Mouse (Mus musculus): Measurements from ENCODE around the gene Pcnx. TPM values are rescaled to one million over a fixed set of nuclear protein-coding genes. Genes with fewer than 3 reads are reported as not detected.

Pcnx gene
- polyA plus RNA-seq, 1 experiment = 17.6 TPM

DNA sequence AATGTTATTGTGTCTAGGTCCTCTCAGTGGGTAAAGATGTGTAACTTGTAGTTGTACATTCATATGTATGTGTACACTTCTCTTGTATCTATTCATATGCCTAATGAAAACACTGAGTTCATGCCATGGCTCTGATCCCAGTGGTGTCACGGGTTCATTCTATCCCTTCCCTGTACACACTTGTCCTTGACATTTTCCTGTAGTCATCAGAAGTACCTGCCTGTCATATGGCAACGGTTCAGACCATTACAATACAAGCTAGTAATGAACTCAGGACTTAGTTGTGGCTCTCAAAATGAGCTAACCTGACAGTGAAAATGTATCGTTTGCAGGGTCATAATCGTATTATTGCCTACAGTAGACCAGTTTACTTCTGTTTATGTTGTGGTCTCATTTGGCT is 98.5 kb downstream of the Pcnx start:
- Histone ChIP-seq H3ac (ENCODE audit: control insufficient read depth, insufficient read length) (no peak overlapping the region), H3K36me3 (ENCODE audit: control insufficient read depth, insufficient read depth) (peaks cover 10% of the 10 kb centered on the region), H3K4me2 (ENCODE audit: low read depth) (no peak overlapping the region), H3K27me3 (ENCODE audit: control insufficient read depth, insufficient read depth, insufficient read length) (no peaks in the 10 kb centered on the region), H3K79me2 (ENCODE audit: control insufficient read depth, insufficient read depth) (no peaks in the 10 kb centered on the region), H3K4me3 (no peak overlapping the region)
- TF ChIP-seq SRF (IDR thresholded peaks at IDR 0.05; ENCODE audit: control insufficient read depth, insufficient read length, low read depth) (no peak), E2F4 (IDR thresholded peaks at IDR 0.05; ENCODE audit: insufficient read depth) (no peak), MYOD1 (IDR thresholded peaks at IDR 0.05; ENCODE audit: control insufficient read depth in 1 of 3, insufficient read length in 2 of 3, low read depth in 2 of 3) (no peak), REST (IDR thresholded peaks at IDR 0.05; ENCODE audit: insufficient read depth, insufficient read length) (no peak), POLR2A (IDR thresholded peaks at IDR 0.05; ENCODE audit: insufficient read length, low read depth) (no peak), CEBPB (IDR thresholded peaks at IDR 0.05; ENCODE audit: insufficient read depth, poor library complexity, severe bottlenecking) (no peak), MYOG (IDR thresholded peaks at IDR 0.05; ENCODE audit: control insufficient read depth in 1 of 3, insufficient read depth in 1 of 3, insufficient read length in 2 of 3, low read depth in 2 of 3) (no peak), POLR2AphosphoS2 (IDR thresholded peaks at IDR 0.05; ENCODE audit: insufficient read length, low read depth) (no peak), TCF12 (IDR thresholded peaks at IDR 0.05; ENCODE audit: insufficient read depth, poor library complexity, severe bottlenecking) (no peak), MAX (IDR thresholded peaks at IDR 0.05; ENCODE audit: low read depth) (no peak), TCF3 (IDR thresholded peaks at IDR 0.05; ENCODE audit: insufficient read length, low read depth) (no peak)

DNA sequence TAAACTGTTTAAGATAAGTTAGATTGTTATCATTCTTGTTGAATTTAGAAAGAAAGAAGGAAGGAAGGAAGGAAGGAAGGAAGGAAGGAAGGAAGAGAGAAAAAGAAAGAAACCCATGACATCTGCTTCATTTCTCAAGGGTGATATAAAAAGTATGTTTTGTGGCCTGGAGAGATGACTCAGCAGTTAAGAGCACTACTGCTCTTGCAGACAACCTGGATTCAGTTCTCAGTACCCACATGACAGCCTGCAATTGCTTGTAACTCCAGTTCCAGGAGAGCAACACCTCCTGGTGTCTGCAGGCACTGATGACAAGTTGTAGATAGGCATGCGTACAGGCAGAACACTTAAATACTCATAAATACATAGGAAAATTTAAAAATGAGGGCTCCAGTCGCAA is 105.6 kb downstream of the Pcnx start:
- TF ChIP-seq TCF3 (IDR thresholded peaks at IDR 0.05; ENCODE audit: insufficient read length, low read depth) = no peak
- no peak for TF ChIP-seq USF1 (IDR thresholded peaks at IDR 0.05; ENCODE audit: low read depth)
- TF ChIP-seq SRF (IDR thresholded peaks at IDR 0.05; ENCODE audit: control insufficient read depth, insufficient read length, low read depth) = no peak
- no peak for TF ChIP-seq MYOG (IDR thresholded peaks at IDR 0.05; ENCODE audit: control insufficient read depth in 1 of 3, insufficient read depth in 1 of 3, insufficient read length in 2 of 3, low read depth in 2 of 3)
- no peak for TF ChIP-seq POLR2A (IDR thresholded peaks at IDR 0.05; ENCODE audit: insufficient read length, low read depth)
- no peak for TF ChIP-seq MAX (IDR thresholded peaks at IDR 0.05; ENCODE audit: low read depth)
- no peak for TF ChIP-seq POLR2AphosphoS2 (IDR thresholded peaks at IDR 0.05; ENCODE audit: insufficient read length, low read depth)
- TF ChIP-seq REST (IDR thresholded peaks at IDR 0.05; ENCODE audit: insufficient read depth, insufficient read length) = no peak
- H3ac ChIP-seq (ENCODE audit: control insufficient read depth, insufficient read length) = no peak overlapping the region
- H3K36me3 ChIP-seq (ENCODE audit: control insufficient read depth, insufficient read depth) = peaks cover 13% of the 10 kb centered on the region
- H3K4me3 ChIP-seq = no peak overlapping the region
- no peak overlapping the region for H3K4me2 ChIP-seq (ENCODE audit: low read depth)
- no peaks in the 10 kb centered on the region for H3K27me3 ChIP-seq (ENCODE audit: control insufficient read depth, insufficient read depth, insufficient read length)
- H3K79me2 ChIP-seq (ENCODE audit: control insufficient read depth, insufficient read depth) = no peaks in the 10 kb centered on the region

DNA sequence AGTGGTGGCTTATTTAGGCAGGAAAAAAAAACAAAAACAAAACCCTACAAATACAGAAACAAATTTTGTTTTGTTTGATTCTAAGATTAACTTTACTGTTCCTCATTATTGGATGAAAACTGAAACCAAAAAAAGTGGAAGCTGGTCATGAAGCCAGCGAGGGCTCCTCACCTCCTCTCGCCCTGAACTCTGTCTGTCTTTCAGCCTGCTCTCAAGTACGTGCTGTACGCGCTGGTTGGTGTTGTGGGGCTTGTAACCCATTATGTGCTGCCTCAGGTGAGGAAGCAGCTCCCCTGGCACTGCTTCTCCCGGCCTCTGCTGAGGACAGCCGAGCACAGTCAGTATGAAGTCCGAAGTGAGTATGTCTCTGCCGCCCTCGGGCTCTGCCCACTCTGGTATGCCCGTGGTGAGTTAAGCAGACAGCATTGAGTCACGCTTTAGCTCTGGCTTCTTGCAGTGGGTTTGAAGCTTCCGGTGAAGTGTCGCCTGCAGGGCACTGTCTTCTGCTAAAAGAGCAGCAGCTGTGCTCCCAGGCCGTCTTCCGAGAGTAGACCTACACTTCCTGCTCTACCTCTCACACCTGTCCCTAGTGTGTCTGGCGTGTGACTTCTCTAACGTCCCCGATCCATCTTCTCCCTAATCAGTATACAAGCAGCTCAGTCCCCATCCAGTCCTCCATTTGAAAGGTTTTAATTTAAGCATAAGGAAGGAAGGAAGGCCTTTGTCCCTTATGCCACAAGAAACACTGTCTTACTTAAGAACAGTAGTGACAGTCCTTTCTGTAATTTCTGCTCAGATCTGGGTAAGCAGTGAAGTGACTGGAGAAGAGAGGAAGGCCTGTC is 111.4 kb downstream of the Pcnx start:
- H3K4me3 ChIP-seq = no peak overlapping the region
- no peaks in the 10 kb centered on the region for H3K27me3 ChIP-seq (ENCODE audit: control insufficient read depth, insufficient read depth, insufficient read length)
- TF ChIP-seq MYOD1 (IDR thresholded peaks at IDR 0.05; ENCODE audit: control insufficient read depth in 1 of 3, insufficient read length in 2 of 3, low read depth in 2 of 3) = peak in 1 of 3 experiments; percentile 71
- no peak for TF ChIP-seq E2F4 (IDR thresholded peaks at IDR 0.05; ENCODE audit: insufficient read depth)
- no peak for TF ChIP-seq SRF (IDR thresholded peaks at IDR 0.05; ENCODE audit: control insufficient read depth, insufficient read length, low read depth)
- TF ChIP-seq POLR2A (IDR thresholded peaks at IDR 0.05; ENCODE audit: insufficient read length, low read depth) = no peak
- TF ChIP-seq USF1 (IDR thresholded peaks at IDR 0.05; ENCODE audit: low read depth) = no peak
- TF ChIP-seq POLR2AphosphoS2 (IDR thresholded peaks at IDR 0.05; ENCODE audit: insufficient read length, low read depth) = no peak
- TF ChIP-seq TCF3 (IDR thresholded peaks at IDR 0.05; ENCODE audit: insufficient read length, low read depth) = no peak
- no peak for TF ChIP-seq TCF12 (IDR thresholded peaks at IDR 0.05; ENCODE audit: insufficient read depth, poor library complexity, severe bottlenecking)
- TF ChIP-seq REST (IDR thresholded peaks at IDR 0.05; ENCODE audit: insufficient read depth, insufficient read length) = no peak
- no peak for TF ChIP-seq CEBPB (IDR thresholded peaks at IDR 0.05; ENCODE audit: insufficient read depth, poor library complexity, severe bottlenecking)
- TF ChIP-seq MAX (IDR thresholded peaks at IDR 0.05; ENCODE audit: low read depth) = no peak
- TF ChIP-seq MYOG (IDR thresholded peaks at IDR 0.05; ENCODE audit: control insufficient read depth in 1 of 3, insufficient read depth in 1 of 3, insufficient read length in 2 of 3, low read depth in 2 of 3) = peak in 1 of 3 experiments; percentile 28
- peaks cover 12% of the 10 kb centered on the region for H3K36me3 ChIP-seq (ENCODE audit: control insufficient read depth, insufficient read depth)
- H3ac ChIP-seq (ENCODE audit: control insufficient read depth, insufficient read length) = no peak overlapping the region
- H3K4me2 ChIP-seq (ENCODE audit: low read depth) = peak overlapping the region; percentile 82
- no peaks in the 10 kb centered on the region for H3K79me2 ChIP-seq (ENCODE audit: control insufficient read depth, insufficient read depth)

DNA sequence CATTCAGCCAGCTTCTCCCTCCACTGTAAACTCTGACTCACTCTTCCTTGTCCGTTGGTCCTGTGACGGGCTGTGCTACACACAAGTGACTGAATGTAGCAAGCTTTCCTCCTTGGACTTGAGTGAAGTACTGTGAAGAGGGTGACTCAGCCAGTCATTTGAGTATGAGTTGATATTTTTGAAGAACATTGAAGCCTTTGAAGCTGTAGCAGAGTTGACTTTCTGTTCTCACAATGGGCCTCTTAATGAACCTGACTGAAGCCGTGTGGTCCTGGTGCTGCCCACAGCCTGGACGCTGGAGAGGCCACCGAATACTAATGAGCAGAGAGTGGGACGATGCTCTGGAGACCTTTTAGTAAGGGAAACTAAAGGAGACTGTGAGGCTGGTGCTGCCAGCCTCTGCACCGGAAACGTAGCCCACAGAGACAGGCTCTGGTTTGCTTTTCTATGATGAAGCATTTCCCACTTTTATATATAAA is 112.1 kb downstream of the Pcnx start:
- Histone ChIP-seq H3K4me3 (no peak overlapping the region), H3ac (ENCODE audit: control insufficient read depth, insufficient read length) (no peak overlapping the region)

DNA sequence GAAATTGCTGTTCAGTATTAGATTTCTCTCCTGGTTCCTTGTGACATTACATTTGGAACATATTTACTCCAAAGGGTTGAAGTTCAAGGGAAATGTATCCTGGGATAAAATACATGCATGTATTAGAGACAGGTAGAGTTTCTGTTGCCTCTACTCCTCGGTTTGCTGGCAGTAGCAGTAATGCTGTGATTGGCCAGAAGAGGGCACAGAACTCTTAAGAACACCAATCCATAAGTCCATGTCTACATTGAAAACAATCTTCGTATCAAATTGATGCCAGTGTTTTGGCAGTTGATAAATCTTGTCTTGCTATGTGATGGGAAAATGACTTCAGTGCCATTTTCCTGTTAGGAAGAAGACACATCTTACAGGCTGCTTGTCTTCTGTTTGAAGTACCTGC is 115.0 kb downstream of the Pcnx start:
- no peak for TF ChIP-seq TCF12 (IDR thresholded peaks at IDR 0.05; ENCODE audit: insufficient read depth, poor library complexity, severe bottlenecking)
- TF ChIP-seq POLR2AphosphoS2 (IDR thresholded peaks at IDR 0.05; ENCODE audit: insufficient read length, low read depth) = no peak
- TF ChIP-seq E2F4 (IDR thresholded peaks at IDR 0.05; ENCODE audit: insufficient read depth) = no peak
- no peak for TF ChIP-seq MYOG (IDR thresholded peaks at IDR 0.05; ENCODE audit: control insufficient read depth in 1 of 3, insufficient read depth in 1 of 3, insufficient read length in 2 of 3, low read depth in 2 of 3)
- TF ChIP-seq SRF (IDR thresholded peaks at IDR 0.05; ENCODE audit: control insufficient read depth, insufficient read length, low read depth) = no peak
- TF ChIP-seq MAX (IDR thresholded peaks at IDR 0.05; ENCODE audit: low read depth) = no peak
- no peak for TF ChIP-seq TCF3 (IDR thresholded peaks at IDR 0.05; ENCODE audit: insufficient read length, low read depth)
- no peak for TF ChIP-seq USF1 (IDR thresholded peaks at IDR 0.05; ENCODE audit: low read depth)
- no peak for TF ChIP-seq CEBPB (IDR thresholded peaks at IDR 0.05; ENCODE audit: insufficient read depth, poor library complexity, severe bottlenecking)
- no peak for TF ChIP-seq POLR2A (IDR thresholded peaks at IDR 0.05; ENCODE audit: insufficient read length, low read depth)
- no peak for TF ChIP-seq MYOD1 (IDR thresholded peaks at IDR 0.05; ENCODE audit: control insufficient read depth in 1 of 3, insufficient read length in 2 of 3, low read depth in 2 of 3)
- TF ChIP-seq REST (IDR thresholded peaks at IDR 0.05; ENCODE audit: insufficient read depth, insufficient read length) = no peak
- no peak overlapping the region for H3K4me2 ChIP-seq (ENCODE audit: low read depth)
- no peak overlapping the region for H3K4me3 ChIP-seq
- no peak overlapping the region for H3ac ChIP-seq (ENCODE audit: control insufficient read depth, insufficient read length)
- peaks cover 16% of the 10 kb centered on the region for H3K36me3 ChIP-seq (ENCODE audit: control insufficient read depth, insufficient read depth)
- H3K79me2 ChIP-seq (ENCODE audit: control insufficient read depth, insufficient read depth) = no peaks in the 10 kb centered on the region
- H3K27me3 ChIP-seq (ENCODE audit: control insufficient read depth, insufficient read depth, insufficient read length) = no peaks in the 10 kb centered on the region

More for the DNA sequence above, 112.1 kb downstream of the Pcnx start:
- no peaks in the 10 kb centered on the region for H3K79me2 ChIP-seq (ENCODE audit: control insufficient read depth, insufficient read depth)
- peaks cover 9% of the 10 kb centered on the region for H3K36me3 ChIP-seq (ENCODE audit: control insufficient read depth, insufficient read depth)
- no peak for TF ChIP-seq MYOD1 (IDR thresholded peaks at IDR 0.05; ENCODE audit: control insufficient read depth in 1 of 3, insufficient read length in 2 of 3, low read depth in 2 of 3)
- no peaks in the 10 kb centered on the region for H3K27me3 ChIP-seq (ENCODE audit: control insufficient read depth, insufficient read depth, insufficient read length)
- peak overlapping the region; percentile 82 for H3K4me2 ChIP-seq (ENCODE audit: low read depth)

Data from myocyte (in vitro differentiated cells).